Mouse (Mus musculus): ENCODE results near the gene Rbm19. TPM values are rescaled to one million over a fixed set of nuclear protein-coding genes. Genes with fewer than 3 reads are reported as not detected.

Rbm19 gene
- 5.7 and 8.2 TPM in 2 replicates for polyA plus RNA-seq (2021; fragmentation: Nextera tagmentation)
- long read RNA-seq, experiment 1, full-length matches to known transcripts, result 3 of 7 reads
- long read RNA-seq, experiment 1, partial matches to known transcripts, result 3 of 7 reads
- long read RNA-seq, experiment 1, other reads (novel, unspliced or antisense), result 1 of 7 reads
- long read RNA-seq, experiment 2, full-length matches to known transcripts, result 18 of 25 reads
- long read RNA-seq, experiment 2, partial matches to known transcripts, result 4 of 25 reads
- long read RNA-seq, experiment 2, other reads (novel, unspliced or antisense), result 3 of 25 reads

DNA sequence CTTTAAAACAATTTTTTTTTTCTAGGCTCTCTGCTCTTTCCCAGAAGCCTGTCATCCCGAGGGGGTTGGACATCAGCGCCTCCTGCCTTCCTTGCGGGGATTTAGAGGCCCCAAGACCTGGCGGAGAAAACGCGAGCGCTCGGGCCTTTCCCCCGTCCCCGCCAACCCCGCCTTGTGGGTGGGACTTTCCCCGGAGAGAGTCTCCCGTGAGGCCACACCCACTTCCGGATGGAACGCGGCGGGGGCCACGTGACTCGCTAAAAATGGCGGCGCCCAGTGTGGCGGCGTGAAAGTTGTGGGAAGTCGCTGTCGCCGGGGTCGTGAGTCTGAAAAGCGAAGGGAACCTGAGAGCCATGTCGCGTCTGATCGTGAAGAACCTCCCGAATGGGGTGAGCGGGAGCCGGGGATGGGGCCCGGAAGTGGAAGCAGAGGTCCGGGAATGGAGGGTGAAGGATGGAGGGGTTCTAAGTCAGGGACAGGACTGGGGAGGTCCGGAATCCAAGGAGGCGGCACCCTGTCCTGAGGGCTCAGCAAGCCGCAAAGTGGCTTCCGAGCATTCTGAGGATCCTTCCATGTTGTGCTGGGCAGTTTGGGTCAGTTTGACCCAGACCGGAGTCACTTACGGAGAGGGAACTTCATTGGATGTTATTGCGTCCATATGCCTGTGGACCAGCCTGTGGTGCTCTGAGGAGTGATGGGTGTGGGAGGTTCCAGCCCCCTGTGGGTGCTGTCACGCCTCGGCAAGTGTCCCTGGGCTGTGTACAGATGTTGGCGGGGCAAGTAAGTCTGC lies at the start of gene Rbm19:
Gene Rbm19 (plus strand): TSS at position 205 of the 790 bp plus-strand sequence.

Data from layer of hippocampus, adult 6 months (tissue).